Mouse (Mus musculus): Measurements from ENCODE around the gene Prkab2. TPM values are rescaled to one million over a fixed set of nuclear protein-coding genes. Genes with fewer than 3 reads are reported as not detected.

The Prkab2 gene
- polyA plus RNA-seq, 1 experiment: 10.6 TPM

- peak; percentile 69; the same call in 1 of the 2 replicates for TF ChIP-seq CTCF (IDR thresholded peaks at IDR 0.05; ENCODE audit: control insufficient read depth, insufficient read depth, insufficient replicate concordance, low read depth, low read length)
- no peak for TF ChIP-seq POLR2A (IDR thresholded peaks at IDR 0.05; ENCODE audit: control insufficient read depth, low read depth, low read length)
- no peaks in the 10 kb centered on the region for H3K27me3 ChIP-seq (ENCODE audit: control insufficient read depth, insufficient read depth, low read length)
- no peaks in the 10 kb centered on the region for H3K36me3 ChIP-seq (ENCODE audit: control insufficient read depth, insufficient read depth, low read length)
- H3K27ac ChIP-seq (ENCODE audit: control insufficient read depth, insufficient read depth, low read depth, low read length): no peak overlapping the region
- H3K4me3 ChIP-seq (ENCODE audit: control insufficient read depth, low read depth, low read length): peak overlapping the region; percentile 46
- peaks cover 22% of the 10 kb centered on the region for H3K4me1 ChIP-seq (ENCODE audit: control insufficient read depth, insufficient read depth, low read length)
Measured at GRCm38 (mm10) chr3:97680631-97681320, 22.8 kb downstream of the Prkab2 start.

GRCm38 (mm10) chr3:97681321-97682158 lies 23.5 kb downstream of the Prkab2 start:
- H3K27ac ChIP-seq (ENCODE audit: control insufficient read depth, insufficient read depth, low read depth, low read length): no peak overlapping the region
- TF ChIP-seq CTCF (IDR thresholded peaks at IDR 0.05; ENCODE audit: control insufficient read depth, insufficient read depth, insufficient replicate concordance, low read depth, low read length) (no peak), POLR2A (IDR thresholded peaks at IDR 0.05; ENCODE audit: control insufficient read depth, low read depth, low read length) (no peak)
- peak overlapping the region; percentile 46 for H3K4me3 ChIP-seq (ENCODE audit: control insufficient read depth, low read depth, low read length)
- H3K36me3 ChIP-seq (ENCODE audit: control insufficient read depth, insufficient read depth, low read length): no peaks in the 10 kb centered on the region
- H3K4me1 ChIP-seq (ENCODE audit: control insufficient read depth, insufficient read depth, low read length): peaks cover 22% of the 10 kb centered on the region
- no peaks in the 10 kb centered on the region for H3K27me3 ChIP-seq (ENCODE audit: control insufficient read depth, insufficient read depth, low read length)

GRCm38 (mm10) chr3:97682159-97682502 lies 24.1 kb downstream of the Prkab2 start:
- Histone ChIP-seq H3K4me1 (ENCODE audit: control insufficient read depth, insufficient read depth, low read length) (peaks cover 22% of the 10 kb centered on the region), H3K27ac (ENCODE audit: control insufficient read depth, insufficient read depth, low read depth, low read length) (no peak overlapping the region), H3K4me3 (ENCODE audit: control insufficient read depth, low read depth, low read length) (peak overlapping the region; percentile 46; the same call in 1 of the 2 replicates), H3K36me3 (ENCODE audit: control insufficient read depth, insufficient read depth, low read length) (no peaks in the 10 kb centered on the region), H3K27me3 (ENCODE audit: control insufficient read depth, insufficient read depth, low read length) (no peaks in the 10 kb centered on the region)
- TF ChIP-seq CTCF (IDR thresholded peaks at IDR 0.05; ENCODE audit: control insufficient read depth, insufficient read depth, insufficient replicate concordance, low read depth, low read length) (no peak), POLR2A (IDR thresholded peaks at IDR 0.05; ENCODE audit: control insufficient read depth, low read depth, low read length) (no peak)

GRCm38 (mm10) chr3:97682576-97682975 lies 24.6 kb downstream of the Prkab2 start:
- TF ChIP-seq CTCF (IDR thresholded peaks at IDR 0.05; ENCODE audit: control insufficient read depth, insufficient read depth, insufficient replicate concordance, low read depth, low read length) (no peak), POLR2A (IDR thresholded peaks at IDR 0.05; ENCODE audit: control insufficient read depth, low read depth, low read length) (no peak)
- H3K27ac ChIP-seq (ENCODE audit: control insufficient read depth, insufficient read depth, low read depth, low read length): no peak overlapping the region
- H3K4me1 ChIP-seq (ENCODE audit: control insufficient read depth, insufficient read depth, low read length): peaks cover 22% of the 10 kb centered on the region
- H3K27me3 ChIP-seq (ENCODE audit: control insufficient read depth, insufficient read depth, low read length): no peaks in the 10 kb centered on the region
- no peak overlapping the region for H3K4me3 ChIP-seq (ENCODE audit: control insufficient read depth, low read depth, low read length)
- no peaks in the 10 kb centered on the region for H3K36me3 ChIP-seq (ENCODE audit: control insufficient read depth, insufficient read depth, low read length)

GRCm38 (mm10) chr3:97683560-97684195 lies 25.7 kb downstream of the Prkab2 start:
- TF ChIP-seq CTCF (IDR thresholded peaks at IDR 0.05; ENCODE audit: control insufficient read depth, insufficient read depth, insufficient replicate concordance, low read depth, low read length) (no peak), POLR2A (IDR thresholded peaks at IDR 0.05; ENCODE audit: control insufficient read depth, low read depth, low read length) (no peak)

GRCm38 (mm10) chr3:97686372-97687117 lies 28.6 kb downstream of the Prkab2 start:
- H3K27ac ChIP-seq (ENCODE audit: control insufficient read depth, insufficient read depth, low read depth, low read length): no peak overlapping the region
- TF ChIP-seq POLR2A (IDR thresholded peaks at IDR 0.05; ENCODE audit: control insufficient read depth, low read depth, low read length) (no peak), CTCF (IDR thresholded peaks at IDR 0.05; ENCODE audit: control insufficient read depth, insufficient read depth, insufficient replicate concordance, low read depth, low read length) (no peak)
- H3K36me3 ChIP-seq (ENCODE audit: control insufficient read depth, insufficient read depth, low read length): no peaks in the 10 kb centered on the region; the same call in 1 of the 2 replicates
- no peak overlapping the region for H3K4me3 ChIP-seq (ENCODE audit: control insufficient read depth, low read depth, low read length)
- peaks cover 11% of the 10 kb centered on the region for H3K4me1 ChIP-seq (ENCODE audit: control insufficient read depth, insufficient read depth, low read length)
- H3K27me3 ChIP-seq (ENCODE audit: control insufficient read depth, insufficient read depth, low read length): no peaks in the 10 kb centered on the region

More at GRCm38 (mm10) chr3:97683560-97684195, 25.7 kb downstream of the Prkab2 start:
- H3K4me3 ChIP-seq (ENCODE audit: control insufficient read depth, low read depth, low read length): no peak overlapping the region
- no peaks in the 10 kb centered on the region for H3K27me3 ChIP-seq (ENCODE audit: control insufficient read depth, insufficient read depth, low read length)
- no peaks in the 10 kb centered on the region for H3K36me3 ChIP-seq (ENCODE audit: control insufficient read depth, insufficient read depth, low read length)
- peaks cover 22% of the 10 kb centered on the region for H3K4me1 ChIP-seq (ENCODE audit: control insufficient read depth, insufficient read depth, low read length)
- no peak overlapping the region for H3K27ac ChIP-seq (ENCODE audit: control insufficient read depth, insufficient read depth, low read depth, low read length)

All from testis, adult 2 months (tissue).